Mouse (Mus musculus): Measurements from ENCODE around the gene Kcnj16. TPM values are rescaled to one million over a fixed set of nuclear protein-coding genes. Genes with fewer than 3 reads are reported as not detected.

Gene Kcnj16
- polyA plus RNA-seq, 1 experiment from 2014 or later = not detected

- peak within 1 kb of the TSS; percentile 74 for H3K9ac ChIP-seq (ENCODE audit: low read length)
- H3K27ac ChIP-seq (ENCODE audit: low read length) = peak within 1 kb of the TSS; percentile 58
- H3K27me3 ChIP-seq (ENCODE audit: control insufficient read depth, insufficient read depth, low read depth, low read length) = peaks cover 4% of the 10 kb centered on the region; the same call in 1 of the 2 replicates
- no peaks in the 10 kb centered on the region for H3K36me3 ChIP-seq (ENCODE audit: control insufficient read depth, insufficient read depth, low read length)
- H3K4me2 ChIP-seq (ENCODE audit: low read depth, low read length) = peak within 1 kb of the TSS; percentile 92
- H3K4me3 ChIP-seq (ENCODE audit: low read length) = peak within 1 kb of the TSS; percentile 68
- under 1% methylated on average over 27 of the region's 28 CpGs for WGBS
- peak; percentile 99 for ATAC-seq (ENCODE audit: low read depth)
- H3K4me1 ChIP-seq (replicated peaks; ENCODE audit: control insufficient read depth, insufficient read depth, low read length) = peaks cover 7% of the 10 kb centered on the region; the same call in 1 of the 2 replicates
- H3K9me3 ChIP-seq (ENCODE audit: control insufficient read depth, low read length) = no peaks in the 10 kb centered on the region
Measured at GRCm38 (mm10) chr11:111065635-111066298, 97.9 kb downstream of the Kcnj16 start, which contains the start of gene Kcnj2. Kcnj2 (plus strand) TSS chr11:111066164.

- 0% methylated on average over 9 of the region's 9 CpGs for WGBS
- Histone ChIP-seq H3K4me2 (ENCODE audit: low read depth, low read length) (peak overlapping the region; percentile 92), H3K27me3 (ENCODE audit: control insufficient read depth, insufficient read depth, low read depth, low read length) (peaks cover 4% of the 10 kb centered on the region; the same call in 1 of the 2 replicates), H3K9ac (ENCODE audit: low read length) (peak overlapping the region; percentile 58), H3K27ac (ENCODE audit: low read length) (no peak overlapping the region), H3K9me3 (ENCODE audit: control insufficient read depth, low read length) (no peaks in the 10 kb centered on the region), H3K4me3 (ENCODE audit: low read length) (peak overlapping the region; percentile 68), H3K36me3 (ENCODE audit: control insufficient read depth, insufficient read depth, low read length) (no peaks in the 10 kb centered on the region), H3K4me1 (replicated peaks; ENCODE audit: control insufficient read depth, insufficient read depth, low read length) (peaks cover 7% of the 10 kb centered on the region; the same call in 1 of the 2 replicates)
- peak; percentile 58; the same call in 1 of the 2 replicates for ATAC-seq (ENCODE audit: low read depth)
Measured at GRCm38 (mm10) chr11:111066299-111066691, 98.5 kb downstream of the Kcnj16 start.

- peak overlapping the region; percentile 68 for H3K4me3 ChIP-seq (ENCODE audit: low read length)
- no peak for ATAC-seq (ENCODE audit: low read depth)
- H3K36me3 ChIP-seq (ENCODE audit: control insufficient read depth, insufficient read depth, low read length) = peaks cover 2% of the 10 kb centered on the region; the same call in 1 of the 2 replicates
- H3K27me3 ChIP-seq (ENCODE audit: control insufficient read depth, insufficient read depth, low read depth, low read length) = peaks cover 4% of the 10 kb centered on the region; the same call in 1 of the 2 replicates
- 54% methylated on average over 3 of the region's 3 CpGs for WGBS
- H3K4me2 ChIP-seq (ENCODE audit: low read depth, low read length) = peak overlapping the region; percentile 92; the same call in 1 of the 2 replicates
- H3K27ac ChIP-seq (ENCODE audit: low read length) = no peak overlapping the region
- peaks cover 7% of the 10 kb centered on the region; the same call in 1 of the 2 replicates for H3K4me1 ChIP-seq (replicated peaks; ENCODE audit: control insufficient read depth, insufficient read depth, low read length)
- H3K9ac ChIP-seq (ENCODE audit: low read length) = no peak overlapping the region
- no peaks in the 10 kb centered on the region for H3K9me3 ChIP-seq (ENCODE audit: control insufficient read depth, low read length)
Measured at GRCm38 (mm10) chr11:111067787-111068186, 100.0 kb downstream of the Kcnj16 start.

GRCm38 (mm10) chr11:111070460-111070859 is 102.6 kb downstream of the Kcnj16 start:
- H3K27me3 ChIP-seq (ENCODE audit: control insufficient read depth, insufficient read depth, low read depth, low read length) = peaks cover 4% of the 10 kb centered on the region; the same call in 1 of the 2 replicates
- no peak overlapping the region for H3K4me3 ChIP-seq (ENCODE audit: low read length)
- peaks cover 2% of the 10 kb centered on the region; the same call in 1 of the 2 replicates for H3K36me3 ChIP-seq (ENCODE audit: control insufficient read depth, insufficient read depth, low read length)
- no peak overlapping the region for H3K27ac ChIP-seq (ENCODE audit: low read length)
- no peaks in the 10 kb centered on the region for H3K9me3 ChIP-seq (ENCODE audit: control insufficient read depth, low read length)
- H3K4me2 ChIP-seq (ENCODE audit: low read depth, low read length) = no peak overlapping the region
- no peak overlapping the region for H3K9ac ChIP-seq (ENCODE audit: low read length)
- ATAC-seq (ENCODE audit: low read depth) = no peak
- peaks cover 7% of the 10 kb centered on the region; the same call in 1 of the 2 replicates for H3K4me1 ChIP-seq (replicated peaks; ENCODE audit: control insufficient read depth, insufficient read depth, low read length)

GRCm38 (mm10) chr11:111074131-111074530 is 106.3 kb downstream of the Kcnj16 start:
- no peak overlapping the region for H3K27ac ChIP-seq (ENCODE audit: low read length)
- H3K4me3 ChIP-seq (ENCODE audit: low read length) = no peak overlapping the region
- no peaks in the 10 kb centered on the region for H3K27me3 ChIP-seq (ENCODE audit: control insufficient read depth, insufficient read depth, low read depth, low read length)
- H3K4me2 ChIP-seq (ENCODE audit: low read depth, low read length) = no peak overlapping the region
- H3K36me3 ChIP-seq (ENCODE audit: control insufficient read depth, insufficient read depth, low read length) = peaks cover 2% of the 10 kb centered on the region; the same call in 1 of the 2 replicates
- H3K4me1 ChIP-seq (replicated peaks; ENCODE audit: control insufficient read depth, insufficient read depth, low read length) = no peaks in the 10 kb centered on the region
- no peaks in the 10 kb centered on the region for H3K9me3 ChIP-seq (ENCODE audit: control insufficient read depth, low read length)
- ATAC-seq (ENCODE audit: low read depth) = no peak
- no peak overlapping the region for H3K9ac ChIP-seq (ENCODE audit: low read length)

Other genes with a start within 250 kb of the Kcnj16 start
- 2.0 and 2.2 TPM in 2 replicates for gene Kcnj2, start 98.1 kb downstream of the Kcnj16 start, polyA plus RNA-seq (2015; fragmentation: Nextera tagmentation; extraction: Ambion mirVana)